Mouse (Mus musculus): ENCODE data around the gene Rnf216.
"Not testable (repeated sequence)": the region's sequence is repeated elsewhere in the genome, so short reads cannot be mapped to it uniquely, and the experiment has no call there.

The Rnf216 gene

GRCm38 (mm10) chr5:143112281-143113246 is at the start of gene Rnf216:
Gene Rnf216 (minus strand): TSS chr5:143112994.
- DNase-seq = peak; percentile 95

- DNase-seq = no peak
Measured at GRCm38 (mm10) chr5:143155534-143155933, 42.7 kb upstream of the Rnf216 start.

GRCm38 (mm10) chr5:143153756-143154155 is 41.0 kb upstream of the Rnf216 start:
- no peak for DNase-seq

- no peak for DNase-seq
Measured at GRCm38 (mm10) chr5:143150044-143150443, 37.2 kb upstream of the Rnf216 start.

GRCm38 (mm10) chr5:143149536-143149935 is 36.7 kb upstream of the Rnf216 start:
- DNase-seq = no peak

GRCm38 (mm10) chr5:143148661-143149060 is 35.9 kb upstream of the Rnf216 start:
- DNase-seq = no peak

- DNase-seq = no peak
Measured at GRCm38 (mm10) chr5:143147481-143147880, 34.7 kb upstream of the Rnf216 start, which contains the start of gene Olfr718-ps1. Gene Olfr718-ps1 (minus strand): TSS chr5:143147581.

GRCm38 (mm10) chr5:143137580-143137979 is 24.8 kb upstream of the Rnf216 start:
- no peak for DNase-seq

GRCm38 (mm10) chr5:143135042-143135441 is 22.2 kb upstream of the Rnf216 start:
- no peak for DNase-seq

- not testable (repeated sequence) for DNase-seq
Measured at GRCm38 (mm10) chr5:143134216-143135010, 21.6 kb upstream of the Rnf216 start.

- DNase-seq = no peak
Measured at GRCm38 (mm10) chr5:143132935-143133514, 20.2 kb upstream of the Rnf216 start.

- DNase-seq = no peak
Measured at GRCm38 (mm10) chr5:143130342-143130741, 17.5 kb upstream of the Rnf216 start.

- no peak for DNase-seq
Measured at GRCm38 (mm10) chr5:143129101-143129500, 16.3 kb upstream of the Rnf216 start.

- DNase-seq = no peak
Measured at GRCm38 (mm10) chr5:143127837-143128236, 15.0 kb upstream of the Rnf216 start.

- DNase-seq = no peak
Measured at GRCm38 (mm10) chr5:143126908-143127307, 14.1 kb upstream of the Rnf216 start.

- DNase-seq = no peak
Measured at GRCm38 (mm10) chr5:143126089-143126488, 13.3 kb upstream of the Rnf216 start.

GRCm38 (mm10) chr5:143125601-143126000 is 12.8 kb upstream of the Rnf216 start:
- no peak for DNase-seq

- DNase-seq = no peak
Measured at GRCm38 (mm10) chr5:143124805-143125378, 12.1 kb upstream of the Rnf216 start.

GRCm38 (mm10) chr5:143122673-143123072 is 9.9 kb upstream of the Rnf216 start:
- DNase-seq = no peak

- no peak for DNase-seq
Measured at GRCm38 (mm10) chr5:143122125-143122524, 9.3 kb upstream of the Rnf216 start.

- no peak for DNase-seq
Measured at GRCm38 (mm10) chr5:143106842-143107241, 6.0 kb downstream of the Rnf216 start.

- DNase-seq = no peak
Measured at GRCm38 (mm10) chr5:143103231-143103630, 9.6 kb downstream of the Rnf216 start.

GRCm38 (mm10) chr5:143101626-143102025 is 11.2 kb downstream of the Rnf216 start:
- DNase-seq = no peak
